Mouse (Mus musculus) hindbrain, embryonic 14.5 days (tissue): ENCODE data around the gene Tbc1d30. TPM values are rescaled to one million over a fixed set of nuclear protein-coding genes. Genes with fewer than 3 reads are reported as not detected.

Source experiments
- ATAC-seq: fragments of 200-750 bp; cut with Nextera tagmentation; 2 replicates; pipeline ENCODE4 v1.8.0; 2017; ENCODE audit warnings: moderate number of reproducible peaks, mild to moderate bottlenecking, moderate TSS enrichment, moderate library complexity; ENCODE audit not compliant: low FRiP score
- DNase-seq: peaks from one replicate; pipeline ENCODE4 v3.0.0-alpha.2; 2015; ENCODE audit warnings: low spot score
- H3K27ac ChIP-seq: fragments of 300-500 bp; sonication (generic); 2 replicates; pipeline ENCODE4 v1.5.1; 2014; ENCODE audit warnings: mild to moderate bottlenecking, moderate library complexity
- H3K27me3 ChIP-seq: fragments of 300-500 bp; sonication (generic); 2 replicates; pipeline ENCODE4 v1.6.1; 2014; ENCODE audit warnings: mild to moderate bottlenecking, low read length, mixed read lengths; ENCODE audit not compliant: control insufficient read depth, insufficient read depth
- H3K36me3 ChIP-seq: fragments of 300-500 bp; sonication (generic); replicated peaks from 2 replicates; pipeline ENCODE4 v1.6.1; 2014; ENCODE audit not compliant: control insufficient read depth, insufficient read depth
- H3K4me1 ChIP-seq: fragments of 300-500 bp; sonication (generic); replicated peaks from 2 replicates; pipeline ENCODE4 v1.6.1; 2014; ENCODE audit warnings: antibody characterized with exemption, low read length, mixed read lengths; ENCODE audit not compliant: control insufficient read depth, insufficient read depth
- H3K4me2 ChIP-seq: fragments of 300-500 bp; sonication (generic); replicated peaks from 2 replicates; pipeline ENCODE4 v1.6.1; 2014; ENCODE audit warnings: mild to moderate bottlenecking, moderate library complexity
- H3K4me3 ChIP-seq: fragments of 300-500 bp; sonication (generic); replicated peaks from 2 replicates; pipeline ENCODE4 v1.5.1; 2014; ENCODE audit warnings: mild to moderate bottlenecking, low read length
- H3K9ac ChIP-seq: fragments of 300-500 bp; sonication (generic); 2 replicates; pipeline ENCODE4 v1.6.1; 2014
- H3K9me3 ChIP-seq: fragments of 300-500 bp; sonication (generic); 2 replicates; pipeline ENCODE4 v1.6.1; 2016; ENCODE audit warnings: low read length; ENCODE audit not compliant: control insufficient read depth
- WGBS: fragments of 180-500 bp; shearing (Covaris S2); extraction: QIAGEN DNeasy Blood & Tissue Kit; methylation state at CpG from one replicate; pipeline ENCODE4 v1.1.7; 2014; 5-methylcytosine and 5-hydroxymethylcytosine counted together
- polyA plus RNA-seq: library from polyadenylated mRNA; unstranded; fragments of >200 nt; fragmentation: Nextera tagmentation; extraction: Ambion mirVana; gene quantifications from 2 replicates; pipeline ENCODE4 v1.2.1, GENCODE M21; 2014

The Tbc1d30 gene
- polyA plus RNA-seq, result 24.8 and 26.6 TPM in 2 replicates

DNA sequence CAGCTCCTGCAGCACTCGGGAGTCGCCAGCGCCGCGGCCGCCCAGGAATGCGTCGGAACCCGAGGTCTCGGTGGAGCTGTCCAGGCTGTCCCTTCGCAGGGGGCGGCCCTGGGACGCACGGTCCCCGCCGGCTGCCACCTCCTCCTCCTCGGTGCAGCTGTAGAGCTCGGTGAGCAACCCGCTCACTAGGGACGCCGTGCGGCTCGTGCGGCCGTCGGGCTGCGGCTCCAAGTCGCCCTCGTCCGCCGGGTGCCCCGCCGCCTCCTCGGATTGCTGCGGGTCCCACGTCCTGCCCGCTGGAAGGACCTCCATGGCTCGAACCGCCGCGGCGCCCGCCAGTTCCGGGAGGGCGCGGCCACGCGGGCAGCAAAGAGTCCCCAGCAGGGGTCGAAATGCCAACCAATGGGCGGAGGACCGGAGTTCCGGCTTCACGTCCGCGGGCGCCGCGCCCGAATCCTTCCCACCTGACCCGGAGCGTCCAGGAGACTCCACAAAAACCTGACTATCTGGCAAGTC is at the start of gene Tbc1d30:
Gene Tbc1d30 (minus strand): TSS at position 213 of the 516 bp plus-strand sequence.
- DNase-seq (no peak), ATAC-seq (peak; percentile 37; the same call in 1 of the 2 replicates)
- H3K9me3 ChIP-seq, result no peaks in the 10 kb centered on the region
- H3K9ac ChIP-seq, result peak within 1 kb of the TSS; percentile 51
- no peak within 1 kb of the TSS for H3K27ac ChIP-seq
- peak within 1 kb of the TSS; percentile 40 for H3K4me3 ChIP-seq
- H3K27me3 ChIP-seq, result peaks cover 49% of the 10 kb centered on the region
- 0% methylated on average over 60 of the region's 61 CpGs for WGBS
- peaks cover 12% of the 10 kb centered on the region for H3K4me1 ChIP-seq
- H3K4me2 ChIP-seq, result peak within 1 kb of the TSS; percentile 86
- H3K36me3 ChIP-seq, result no peaks in the 10 kb centered on the region

DNA sequence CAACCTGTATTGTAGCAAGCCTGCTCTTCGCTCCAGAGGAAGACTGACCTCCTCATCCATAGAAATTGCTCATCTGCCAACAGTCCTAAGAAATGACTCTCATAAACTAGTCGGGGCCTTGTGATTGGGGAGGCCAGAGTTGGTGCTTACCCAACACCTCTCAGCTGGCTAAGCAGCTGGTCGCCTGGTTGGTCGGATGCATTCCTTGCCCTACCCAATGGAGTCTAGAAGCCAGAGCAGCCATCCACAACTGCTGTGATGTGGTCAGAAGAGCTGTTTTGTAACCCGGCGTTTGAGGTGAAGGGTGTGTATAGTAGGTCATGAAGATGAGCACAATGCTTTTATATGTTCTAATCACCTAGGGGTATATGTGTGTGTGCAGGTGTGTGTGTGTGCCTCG is 47.5 kb upstream of the Tbc1d30 start:
- Histone ChIP-seq H3K36me3 (peaks cover 36% of the 10 kb centered on the region), H3K4me3 (no peak overlapping the region)

GRCm38 (mm10) chr10:121395542-121396176 is 44.6 kb upstream of the Tbc1d30 start:
- DNase-seq (no peak), ATAC-seq (no peak)
- Histone ChIP-seq H3K27me3 (no peaks in the 10 kb centered on the region), H3K9ac (no peak overlapping the region), H3K36me3 (peaks cover 65% of the 10 kb centered on the region), H3K9me3 (no peaks in the 10 kb centered on the region), H3K4me1 (no peaks in the 10 kb centered on the region), H3K4me2 (no peak overlapping the region), H3K27ac (no peak overlapping the region), H3K4me3 (no peak overlapping the region)
- WGBS, result 92% methylated on average over 20 of the region's 20 CpGs

More for the DNA sequence above, 47.5 kb upstream of the Tbc1d30 start:
- H3K9ac ChIP-seq, result no peak overlapping the region
- H3K4me1 ChIP-seq, result no peaks in the 10 kb centered on the region
- no peak overlapping the region for H3K4me2 ChIP-seq
- DNase-seq, result no peak
- no peaks in the 10 kb centered on the region for H3K27me3 ChIP-seq
- WGBS, result 89% methylated on average over 7 of the region's 7 CpGs
- no peaks in the 10 kb centered on the region for H3K9me3 ChIP-seq
- ATAC-seq, result no peak; the same call in 1 of the 2 replicates
- no peak overlapping the region for H3K27ac ChIP-seq

DNA sequence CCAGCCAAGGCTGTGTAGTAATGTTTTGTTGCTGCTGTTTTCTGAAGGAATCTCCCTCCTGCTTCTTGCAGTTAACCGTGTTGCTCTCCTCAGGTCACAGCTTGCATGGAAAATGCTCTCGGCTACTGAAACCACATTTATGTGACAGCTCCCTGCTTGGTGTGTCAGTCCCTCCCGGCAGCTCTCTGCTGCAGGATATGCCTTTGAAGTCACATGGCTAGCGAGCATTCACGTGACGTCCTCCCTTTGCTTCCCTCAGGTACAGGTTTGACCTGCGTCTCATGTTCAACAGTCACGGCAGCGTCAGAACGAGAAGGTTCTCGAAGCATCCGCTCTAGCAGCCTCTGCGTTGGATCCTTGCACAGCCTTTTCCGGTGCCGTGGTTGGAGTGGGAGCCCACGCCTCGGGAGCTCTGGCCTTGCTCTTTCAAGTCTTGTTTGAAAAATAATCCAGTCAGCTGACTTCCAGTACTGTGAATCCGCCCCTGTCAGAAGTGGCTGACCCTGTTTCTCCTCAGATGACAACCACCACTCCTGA is 43.8 kb upstream of the Tbc1d30 start:
- Histone ChIP-seq H3K9me3 (no peaks in the 10 kb centered on the region), H3K4me2 (no peak overlapping the region), H3K4me3 (no peak overlapping the region), H3K27me3 (no peaks in the 10 kb centered on the region), H3K36me3 (peaks cover 73% of the 10 kb centered on the region), H3K9ac (no peak overlapping the region), H3K4me1 (no peaks in the 10 kb centered on the region), H3K27ac (no peak overlapping the region)
- WGBS, result 90% methylated on average over 18 of the region's 18 CpGs
- no peak for ATAC-seq
- DNase-seq, result no peak

DNA sequence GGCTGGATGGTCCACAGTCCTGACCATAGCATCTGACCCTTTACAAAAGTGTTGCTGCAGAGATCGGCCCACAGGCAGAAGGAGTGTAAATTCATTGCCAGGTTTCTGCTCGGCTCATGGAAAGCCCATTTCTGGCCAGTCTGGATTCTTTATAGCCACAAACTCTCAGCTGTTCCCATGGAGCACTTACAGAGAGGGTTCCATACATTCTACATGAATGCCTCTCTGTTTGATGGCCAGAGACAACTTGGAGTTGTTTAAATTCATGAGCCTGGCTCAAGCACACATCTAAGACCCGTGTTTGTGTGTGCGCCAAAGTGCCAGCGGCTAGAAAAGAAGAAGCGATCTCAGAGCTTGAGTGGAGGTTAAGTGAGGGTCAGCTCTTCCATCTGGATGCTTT is 43.2 kb upstream of the Tbc1d30 start:
- no peak overlapping the region for H3K4me3 ChIP-seq
- 88% methylated on average over 6 of the region's 6 CpGs for WGBS
- no peak overlapping the region for H3K4me2 ChIP-seq
- no peaks in the 10 kb centered on the region for H3K27me3 ChIP-seq
- no peaks in the 10 kb centered on the region for H3K4me1 ChIP-seq
- H3K9ac ChIP-seq, result no peak overlapping the region
- H3K36me3 ChIP-seq, result peaks cover 79% of the 10 kb centered on the region
- H3K27ac ChIP-seq, result no peak overlapping the region
- ATAC-seq (no peak), DNase-seq (no peak)
- H3K9me3 ChIP-seq, result no peaks in the 10 kb centered on the region

GRCm38 (mm10) chr10:121391901-121392300 is 40.8 kb upstream of the Tbc1d30 start:
- H3K9me3 ChIP-seq, result no peaks in the 10 kb centered on the region
- H3K27ac ChIP-seq, result no peak overlapping the region
- no peak overlapping the region for H3K9ac ChIP-seq
- no peak for ATAC-seq
- no peak overlapping the region for H3K4me3 ChIP-seq
- H3K4me2 ChIP-seq, result no peak overlapping the region
- WGBS, result 95% methylated on average over 8 of the region's 8 CpGs
- DNase-seq, result no peak
- peaks cover 94% of the 10 kb centered on the region for H3K36me3 ChIP-seq
- no peaks in the 10 kb centered on the region for H3K4me1 ChIP-seq
- H3K27me3 ChIP-seq, result no peaks in the 10 kb centered on the region

- 82% methylated on average over 10 of the region's 10 CpGs for WGBS
Measured at GRCm38 (mm10) chr10:121390602-121391001, 39.5 kb upstream of the Tbc1d30 start.

GRCm38 (mm10) chr10:121386347-121386746 is 35.3 kb upstream of the Tbc1d30 start:
- peaks cover 89% of the 10 kb centered on the region for H3K36me3 ChIP-seq
- no peaks in the 10 kb centered on the region for H3K27me3 ChIP-seq
- H3K9ac ChIP-seq, result no peak overlapping the region
- DNase-seq (no peak), ATAC-seq (peak; percentile 57; the same call in 1 of the 2 replicates)
- H3K9me3 ChIP-seq, result no peaks in the 10 kb centered on the region
- H3K4me1 ChIP-seq, result no peaks in the 10 kb centered on the region
- H3K27ac ChIP-seq, result no peak overlapping the region
- no peak overlapping the region for H3K4me2 ChIP-seq
- H3K4me3 ChIP-seq, result no peak overlapping the region
- 58% methylated on average over 9 of the region's 9 CpGs for WGBS

More at GRCm38 (mm10) chr10:121390602-121391001, 39.5 kb upstream of the Tbc1d30 start:
- Histone ChIP-seq H3K27me3 (no peaks in the 10 kb centered on the region), H3K27ac (no peak overlapping the region), H3K36me3 (peaks cover 89% of the 10 kb centered on the region), H3K4me1 (no peaks in the 10 kb centered on the region), H3K9me3 (no peaks in the 10 kb centered on the region), H3K9ac (no peak overlapping the region), H3K4me2 (no peak overlapping the region), H3K4me3 (no peak overlapping the region)
- DNase-seq (no peak), ATAC-seq (no peak)

DNA sequence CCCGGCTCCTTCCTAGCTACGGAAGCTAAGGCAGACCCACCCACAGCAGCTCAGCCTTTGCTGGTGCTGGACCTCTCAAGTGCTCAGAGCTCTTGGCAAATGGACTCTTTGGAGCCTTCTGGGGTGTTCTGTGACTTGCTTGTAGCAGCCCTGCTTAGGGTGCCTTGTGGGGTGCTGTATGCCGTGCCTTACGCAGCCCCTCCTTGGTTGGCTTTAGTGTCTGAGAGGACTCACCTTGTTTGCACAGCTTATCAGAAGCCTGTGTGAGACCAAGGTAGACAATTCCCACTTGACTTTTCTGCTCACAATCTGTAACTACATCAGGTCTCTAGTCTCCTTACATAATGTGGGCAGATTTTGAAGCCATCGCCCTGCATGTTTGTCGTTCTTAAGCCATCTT is 34.6 kb upstream of the Tbc1d30 start:
- Histone ChIP-seq H3K9ac (no peak overlapping the region), H3K4me2 (no peak overlapping the region), H3K4me3 (no peak overlapping the region), H3K27ac (0 out of 2 replicates have a peak overlapping the region, but pooled peaks have one; percentile 26), H3K27me3 (no peaks in the 10 kb centered on the region), H3K9me3 (no peaks in the 10 kb centered on the region), H3K36me3 (peaks cover 89% of the 10 kb centered on the region), H3K4me1 (no peaks in the 10 kb centered on the region)
- no peak for ATAC-seq
- no peak for DNase-seq
- WGBS, result 92% methylated on average over 6 of the region's 6 CpGs
